Mouse (Mus musculus): Measurements from ENCODE around the gene Taf15. TPM values are rescaled to one million over a fixed set of nuclear protein-coding genes. Genes with fewer than 3 reads are reported as not detected.

The Taf15 gene
- 11.2 and 12.6 TPM in 2 replicates for polyA plus RNA-seq (2016; fragmentation: Nextera tagmentation; extraction: Ambion mirVana)

DNA sequence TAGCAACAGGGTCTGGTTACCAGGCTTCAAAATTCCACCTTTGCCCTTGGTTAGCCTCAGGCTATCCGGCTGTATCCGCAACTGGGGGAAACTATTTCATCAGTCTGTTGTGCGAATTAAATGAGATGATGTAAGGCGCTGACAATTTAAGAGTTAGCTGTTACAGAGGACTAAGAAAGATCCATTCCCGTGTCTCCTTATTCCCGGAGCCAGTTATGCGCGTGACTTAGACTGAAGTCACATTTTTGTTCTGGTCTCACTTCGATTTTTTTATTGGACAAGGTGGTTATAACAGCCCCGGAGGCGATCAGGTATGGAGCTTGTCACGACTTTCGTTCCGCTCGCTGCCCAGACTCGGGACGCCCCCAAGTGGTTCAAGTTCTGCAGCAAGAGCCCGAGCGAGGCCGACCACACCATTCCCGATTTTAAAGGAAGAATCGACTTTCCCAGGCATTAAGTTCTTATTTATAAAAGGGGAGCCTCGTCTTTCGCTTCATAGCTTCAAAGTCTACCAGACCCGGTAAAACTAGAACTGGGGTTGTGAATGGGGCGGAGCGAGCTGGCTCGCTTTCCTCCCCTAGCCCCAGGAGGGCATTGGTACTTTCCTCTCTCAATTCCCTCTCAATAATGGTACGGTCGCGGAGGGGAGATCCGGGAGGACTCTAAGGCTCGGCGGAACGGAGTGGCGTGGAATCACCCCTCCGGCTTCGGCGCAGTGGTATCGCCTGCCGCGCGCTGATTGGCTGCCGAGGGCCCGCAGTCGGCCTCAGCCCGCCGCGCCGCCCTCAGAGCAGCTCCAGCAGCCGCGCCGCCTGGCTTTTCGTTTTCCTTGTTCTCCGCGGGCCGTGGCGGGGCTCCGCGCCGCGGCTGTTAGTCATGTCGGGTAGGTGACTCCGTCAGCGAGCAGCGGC lies at the start of gene Taf15:
Gene Taf15, plus strand, starts transcription at position 763 of the 911 bp plus-strand sequence.
- WGBS = under 1% methylated on average over 66 of the region's 66 CpGs
- DNase-seq (ENCODE audit: low spot score) = peak; percentile 99
- H3K9me3 ChIP-seq (replicated peaks) = no peaks in the 10 kb centered on the region
- H3K4me1 ChIP-seq = peaks cover 22% of the 10 kb centered on the region
- peaks cover 23% of the 10 kb centered on the region for H3K36me3 ChIP-seq
- H3K27me3 ChIP-seq (ENCODE audit: low read depth, poor library complexity, severe bottlenecking) = peaks cover 36% of the 10 kb centered on the region
- H3K4me3 ChIP-seq = peak within 1 kb of the TSS; percentile 96
- peak within 1 kb of the TSS; percentile 98 for H3K27ac ChIP-seq (replicated peaks)

DNA sequence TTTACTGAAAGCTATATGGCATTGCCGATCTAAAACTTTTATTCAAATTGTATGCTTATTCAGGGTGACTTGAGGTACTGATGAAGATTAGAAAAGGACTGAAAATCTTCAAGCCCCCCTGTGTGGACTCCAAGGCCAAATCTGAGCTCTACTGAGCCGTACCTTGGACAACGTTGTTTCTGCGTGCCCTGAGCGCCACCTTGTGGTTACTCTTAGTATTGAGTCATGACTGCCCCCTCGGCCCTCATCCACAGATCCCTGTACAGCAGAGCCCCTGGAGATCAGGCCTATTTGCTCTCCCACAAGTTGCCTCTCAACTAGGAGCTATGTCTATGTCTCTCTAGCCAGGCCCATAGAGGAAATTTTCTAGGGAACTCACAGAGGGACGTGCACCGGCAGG lies 48.2 kb upstream of the Taf15 start:
- Histone ChIP-seq H3K36me3 (no peaks in the 10 kb centered on the region), H3K4me3 (no peak overlapping the region), H3K27me3 (ENCODE audit: low read depth, poor library complexity, severe bottlenecking) (peaks cover 77% of the 10 kb centered on the region), H3K9me3 (replicated peaks) (no peaks in the 10 kb centered on the region), H3K27ac (replicated peaks) (no peak overlapping the region), H3K4me1 (peaks cover 6% of the 10 kb centered on the region)
- peak; percentile 76 for DNase-seq (ENCODE audit: low spot score)
- WGBS = 7% methylated on average over 8 of the region's 8 CpGs

DNA sequence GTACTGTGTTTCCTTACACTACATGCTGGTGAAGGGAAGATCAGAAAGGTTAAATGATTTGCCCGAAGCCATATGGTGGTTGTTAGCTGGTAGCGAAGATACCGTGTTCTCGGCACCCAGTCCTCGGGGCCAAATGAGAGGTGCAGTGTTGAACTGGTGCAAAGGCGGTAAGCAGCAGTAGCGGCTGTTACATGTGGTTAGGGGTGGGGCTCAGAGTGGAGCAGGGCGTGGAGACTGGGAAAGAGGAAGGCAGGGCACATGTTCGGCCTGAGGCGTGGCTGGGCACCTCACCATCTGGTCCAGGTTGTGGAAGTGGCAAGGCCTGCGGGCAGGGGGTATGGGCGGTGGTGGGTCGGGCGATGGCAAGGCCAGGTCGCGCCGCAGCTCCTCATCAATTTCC lies 45.9 kb upstream of the Taf15 start:
- Histone ChIP-seq H3K27me3 (ENCODE audit: low read depth, poor library complexity, severe bottlenecking) (peaks cover 59% of the 10 kb centered on the region), H3K4me1 (peaks cover 10% of the 10 kb centered on the region), H3K27ac (replicated peaks) (no peak overlapping the region), H3K4me3 (no peak overlapping the region), H3K9me3 (replicated peaks) (no peaks in the 10 kb centered on the region), H3K36me3 (no peaks in the 10 kb centered on the region)
- 51% methylated on average over 17 of the region's 17 CpGs for WGBS
- DNase-seq (ENCODE audit: low spot score) = no peak

DNA sequence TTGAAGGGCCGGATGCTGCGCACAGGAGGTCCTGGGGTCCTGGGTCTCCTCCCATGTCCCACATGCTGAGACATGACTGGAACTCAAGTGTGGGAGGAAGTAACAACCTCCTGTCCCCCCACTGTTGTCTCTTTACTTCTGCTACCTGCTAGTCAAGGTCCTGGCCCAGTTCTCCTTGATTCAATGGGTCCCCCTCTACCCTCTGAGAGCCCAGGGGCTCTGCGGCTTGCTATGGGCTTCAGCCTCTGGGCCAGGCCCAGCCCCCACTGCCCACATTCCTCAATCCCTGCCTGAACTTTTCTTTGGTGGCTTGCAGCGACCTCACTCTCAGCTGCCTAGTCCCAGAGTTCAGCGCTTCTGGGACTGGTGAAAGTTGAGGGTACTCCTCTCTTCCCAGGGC lies 43.5 kb upstream of the Taf15 start, which contains the start of gene Gas2l2:
Gene Gas2l2, minus strand, starts transcription at position 101 of the 400 bp plus-strand sequence.
- DNase-seq (ENCODE audit: low spot score) = no peak
- H3K36me3 ChIP-seq = no peaks in the 10 kb centered on the region
- H3K9me3 ChIP-seq (replicated peaks) = no peaks in the 10 kb centered on the region
- peaks cover 10% of the 10 kb centered on the region for H3K4me1 ChIP-seq
- no peak within 1 kb of the TSS for H3K27ac ChIP-seq (replicated peaks)
- H3K4me3 ChIP-seq = no peak within 1 kb of the TSS
- peaks cover 47% of the 10 kb centered on the region for H3K27me3 ChIP-seq (ENCODE audit: low read depth, poor library complexity, severe bottlenecking)
- WGBS = 59% methylated on average over 5 of the region's 5 CpGs

DNA sequence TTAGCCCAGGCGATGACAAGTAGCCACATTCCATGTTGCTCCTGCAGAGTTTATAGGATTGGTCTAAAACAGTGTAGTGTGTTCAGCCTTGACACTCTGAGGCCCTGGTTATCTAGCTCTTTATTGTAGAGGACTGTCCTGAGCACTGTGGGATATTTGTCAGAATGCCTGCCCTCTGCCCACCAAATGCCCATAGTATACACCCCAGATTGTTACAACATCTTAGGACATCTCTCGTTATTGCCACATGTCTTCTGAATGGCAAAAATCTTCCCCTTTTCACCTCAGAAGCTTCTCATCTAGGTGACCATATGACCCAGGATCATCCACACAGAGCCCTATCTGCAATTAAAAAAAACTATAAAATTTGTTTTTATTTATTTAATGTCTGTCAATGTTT lies 40.4 kb upstream of the Taf15 start:
- no peaks in the 10 kb centered on the region for H3K9me3 ChIP-seq (replicated peaks)
- 75% methylated on average over 2 of the region's 2 CpGs for WGBS
- no peaks in the 10 kb centered on the region for H3K36me3 ChIP-seq
- peaks cover 10% of the 10 kb centered on the region for H3K4me1 ChIP-seq
- H3K4me3 ChIP-seq = no peak overlapping the region
- H3K27me3 ChIP-seq (ENCODE audit: low read depth, poor library complexity, severe bottlenecking) = peaks cover 29% of the 10 kb centered on the region
- DNase-seq (ENCODE audit: low spot score) = no peak
- H3K27ac ChIP-seq (replicated peaks) = no peak overlapping the region

DNA sequence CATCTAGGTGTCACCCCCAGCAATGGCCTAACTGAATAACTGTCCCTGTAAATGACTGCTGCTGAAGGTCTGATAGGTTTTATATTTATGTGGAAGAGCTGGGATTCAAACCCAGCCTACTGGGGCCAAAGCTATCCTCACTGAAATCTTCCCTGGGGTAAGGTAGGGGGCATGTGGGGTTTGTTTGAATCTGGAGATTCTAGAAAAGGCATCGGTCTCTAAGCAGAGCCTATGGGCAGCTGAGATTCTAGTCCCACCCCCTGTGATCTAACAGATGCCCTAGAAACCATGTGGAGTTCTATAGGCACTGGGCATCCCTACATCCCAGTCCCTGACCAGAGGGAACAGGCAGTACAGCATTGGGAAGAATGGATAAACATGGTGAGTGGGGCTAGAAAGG lies 35.5 kb upstream of the Taf15 start, which contains the start of gene 1700020L24Rik:
Gene 1700020L24Rik, plus strand, starts transcription at position 301 of the 400 bp plus-strand sequence.
- no peaks in the 10 kb centered on the region for H3K9me3 ChIP-seq (replicated peaks)
- H3K4me1 ChIP-seq = peaks cover 19% of the 10 kb centered on the region
- peaks cover 40% of the 10 kb centered on the region for H3K27me3 ChIP-seq (ENCODE audit: low read depth, poor library complexity, severe bottlenecking)
- WGBS = 86% methylated on average over 1 of the region's 1 CpGs
- no peak within 1 kb of the TSS for H3K4me3 ChIP-seq
- no peaks in the 10 kb centered on the region for H3K36me3 ChIP-seq
- DNase-seq (ENCODE audit: low spot score) = no peak
- H3K27ac ChIP-seq (replicated peaks) = no peak within 1 kb of the TSS

DNA sequence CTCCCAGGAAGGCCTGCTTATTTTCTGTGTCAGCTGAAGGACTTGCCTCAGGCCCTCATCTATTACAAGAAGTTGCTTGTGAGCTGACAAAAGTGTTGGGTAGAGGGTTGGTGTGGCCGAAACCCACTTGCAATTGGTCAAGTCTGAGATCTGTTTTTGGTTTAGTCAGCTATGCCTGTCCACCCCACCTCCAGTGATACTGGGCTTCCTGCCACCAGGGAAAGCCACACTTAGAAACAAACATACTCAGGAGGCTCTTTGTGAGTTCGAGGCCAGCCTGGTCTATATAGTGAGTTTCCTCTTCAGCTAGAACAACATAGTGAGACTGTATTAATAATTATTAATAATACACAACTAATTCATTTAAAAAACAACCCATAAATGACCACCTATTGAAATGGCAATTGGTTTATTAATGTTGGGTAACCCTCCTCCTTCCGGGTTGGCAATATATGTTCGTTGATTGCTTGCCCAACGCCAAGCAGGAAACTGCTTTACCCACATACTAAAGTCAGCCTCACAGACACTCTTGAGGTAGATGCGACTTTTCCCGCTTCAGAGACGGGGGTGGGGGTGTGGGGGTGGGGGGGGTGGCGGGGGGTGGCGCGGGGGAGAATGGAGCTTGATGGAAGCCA lies 33.3 kb upstream of the Taf15 start:
- Histone ChIP-seq H3K27ac (replicated peaks) (peak overlapping the region; percentile 79), H3K4me1 (peaks cover 35% of the 10 kb centered on the region), H3K4me3 (peak overlapping the region; percentile 74), H3K9me3 (replicated peaks) (no peaks in the 10 kb centered on the region), H3K27me3 (ENCODE audit: low read depth, poor library complexity, severe bottlenecking) (peaks cover 61% of the 10 kb centered on the region), H3K36me3 (no peaks in the 10 kb centered on the region)
- WGBS = 38% methylated on average over 11 of the region's 11 CpGs
- no peak for DNase-seq (ENCODE audit: low spot score)

DNA sequence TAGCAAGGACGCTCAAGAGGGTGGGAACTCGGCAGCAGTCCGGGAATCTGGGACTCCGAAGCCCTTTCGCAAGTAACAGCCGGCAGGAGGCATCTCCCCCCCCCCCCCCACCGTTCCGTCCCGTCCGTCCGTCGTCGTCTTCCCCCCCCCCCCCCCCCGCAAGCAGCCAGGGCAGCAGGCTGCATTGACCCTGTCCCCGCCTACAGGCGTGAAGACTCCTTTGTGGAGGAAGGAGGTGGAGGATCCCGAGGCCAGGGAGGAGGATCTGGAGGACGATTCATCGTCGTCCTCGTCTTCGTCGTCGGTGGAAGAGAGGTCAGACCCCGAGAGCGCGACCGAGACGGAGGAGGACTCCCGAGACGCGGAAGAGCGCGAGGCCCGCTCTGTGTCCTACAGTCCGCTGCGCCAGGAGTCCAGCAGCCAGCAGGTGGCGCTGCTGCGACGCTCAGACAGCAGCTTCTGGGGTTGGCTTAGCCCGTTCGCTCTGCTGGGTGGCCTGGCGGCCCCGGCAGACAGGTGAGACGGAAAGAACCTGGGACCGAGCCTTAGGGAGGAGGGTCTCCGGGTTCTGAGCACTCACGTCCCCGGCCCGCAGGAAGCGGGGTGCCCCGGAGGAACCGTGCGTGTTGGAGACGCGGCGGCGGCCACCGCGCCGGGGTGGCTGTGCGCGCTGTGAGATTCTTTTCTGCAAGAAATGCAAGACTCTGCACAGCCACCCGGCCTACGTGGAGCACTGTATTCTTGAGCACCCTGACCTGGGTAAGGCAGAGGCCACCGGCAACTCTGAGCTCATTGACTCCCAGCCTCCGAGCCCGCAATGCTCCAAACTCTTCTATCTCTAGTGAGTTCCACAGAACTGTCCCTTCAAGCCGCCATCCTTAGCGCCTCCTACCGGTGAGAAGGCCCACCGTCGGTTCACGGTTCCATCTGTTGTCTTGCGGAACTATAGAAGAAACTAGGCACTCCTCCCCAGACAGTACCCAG lies 32.5 kb upstream of the Taf15 start:
- Histone ChIP-seq H3K4me3 (peak overlapping the region; percentile 74), H3K9me3 (replicated peaks) (no peaks in the 10 kb centered on the region), H3K36me3 (no peaks in the 10 kb centered on the region), H3K4me1 (peaks cover 41% of the 10 kb centered on the region), H3K27ac (replicated peaks) (peak overlapping the region; percentile 79), H3K27me3 (ENCODE audit: low read depth, poor library complexity, severe bottlenecking) (peaks cover 70% of the 10 kb centered on the region)
- peak; percentile 87 for DNase-seq (ENCODE audit: low spot score)
- under 1% methylated on average over 67 of the region's 75 CpGs for WGBS

DNA sequence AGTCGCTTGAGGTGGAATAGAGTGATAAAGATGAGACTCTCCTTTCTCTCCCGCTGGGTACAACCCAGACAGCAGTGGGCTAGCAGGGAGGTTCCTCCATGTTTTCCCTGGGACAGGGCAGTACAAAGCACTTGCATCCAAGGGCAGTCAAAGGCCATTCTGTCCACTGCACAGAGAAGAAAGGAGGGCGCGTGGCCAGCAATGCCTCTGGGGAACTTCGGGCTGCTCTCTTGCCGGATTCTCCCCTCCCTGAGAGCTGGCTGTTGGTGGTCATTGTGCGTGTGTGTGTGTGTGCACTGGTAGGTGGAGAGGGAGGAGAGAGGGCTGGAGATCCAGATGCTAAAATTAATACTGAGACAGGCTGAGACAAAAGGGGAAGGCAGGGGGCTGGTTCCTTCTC lies 31.7 kb upstream of the Taf15 start:
- 45% methylated on average over 7 of the region's 7 CpGs for WGBS
- DNase-seq (ENCODE audit: low spot score) = no peak
- Histone ChIP-seq H3K9me3 (replicated peaks) (no peaks in the 10 kb centered on the region), H3K4me1 (peaks cover 41% of the 10 kb centered on the region), H3K27ac (replicated peaks) (no peak overlapping the region), H3K27me3 (ENCODE audit: low read depth, poor library complexity, severe bottlenecking) (peaks cover 73% of the 10 kb centered on the region), H3K36me3 (no peaks in the 10 kb centered on the region), H3K4me3 (peak overlapping the region; percentile 74; the same call in 1 of the 2 replicates)

DNA sequence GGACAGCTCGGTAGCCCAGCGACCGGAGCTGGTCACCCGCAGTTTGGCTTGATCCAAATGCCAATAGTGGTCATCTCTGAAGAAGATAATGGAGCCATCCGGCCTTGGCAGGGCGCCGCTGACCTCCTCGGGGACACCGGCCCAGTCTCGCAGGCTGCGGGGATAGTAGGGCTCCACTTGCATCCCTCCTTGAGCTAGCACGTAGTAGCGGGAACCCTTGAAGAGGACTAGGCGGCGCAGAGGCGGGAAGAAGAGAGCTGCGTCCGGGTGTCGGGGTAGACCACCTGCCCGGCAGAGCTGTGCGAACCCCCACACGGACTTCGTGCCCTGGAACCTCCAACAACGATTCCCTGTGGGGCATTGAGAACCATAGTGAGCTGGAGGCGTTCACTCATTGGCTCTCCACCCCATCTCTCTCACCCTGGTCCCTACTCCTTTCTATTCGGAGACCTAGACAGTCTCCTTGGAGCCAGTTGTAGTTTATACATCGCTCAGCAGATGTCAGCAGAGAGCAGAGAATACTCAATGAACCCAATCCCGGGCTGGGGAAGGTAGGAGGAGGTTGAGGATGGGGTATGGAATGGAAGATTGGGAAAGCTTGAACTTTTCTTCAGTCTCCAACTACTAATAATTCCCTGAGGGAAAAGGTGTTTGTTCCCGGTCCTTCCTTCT lies 30.2 kb upstream of the Taf15 start:
- no peak overlapping the region for H3K27ac ChIP-seq (replicated peaks)
- H3K4me1 ChIP-seq = peaks cover 52% of the 10 kb centered on the region
- H3K36me3 ChIP-seq = no peaks in the 10 kb centered on the region
- 12% methylated on average over 29 of the region's 29 CpGs for WGBS
- H3K9me3 ChIP-seq (replicated peaks) = no peaks in the 10 kb centered on the region
- peak overlapping the region; percentile 44 for H3K4me3 ChIP-seq
- DNase-seq (ENCODE audit: low spot score) = peak; percentile 80
- H3K27me3 ChIP-seq (ENCODE audit: low read depth, poor library complexity, severe bottlenecking) = peaks cover 88% of the 10 kb centered on the region

DNA sequence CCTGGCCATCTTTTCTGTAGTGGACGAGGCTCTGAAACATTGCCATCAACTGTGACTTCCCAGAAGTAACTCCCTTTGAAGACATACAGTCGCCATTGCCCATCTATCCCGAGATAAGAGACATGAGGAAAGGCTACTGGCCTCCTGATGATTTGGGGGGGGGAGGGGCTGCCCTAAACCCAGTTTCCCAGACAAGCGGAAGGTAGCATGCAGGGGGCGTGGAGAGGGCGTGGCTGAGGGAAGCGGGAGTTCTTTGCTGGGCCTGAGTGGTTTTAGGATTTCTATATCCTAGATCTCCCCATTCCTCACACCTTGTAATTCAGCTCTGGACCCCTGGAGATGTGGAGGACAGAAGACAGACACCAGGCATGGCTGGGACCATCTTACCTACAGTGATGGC lies 29.1 kb upstream of the Taf15 start:
- no peak for DNase-seq (ENCODE audit: low spot score)
- H3K27me3 ChIP-seq (ENCODE audit: low read depth, poor library complexity, severe bottlenecking) = peaks cover 86% of the 10 kb centered on the region
- no peak overlapping the region for H3K4me3 ChIP-seq
- no peaks in the 10 kb centered on the region for H3K36me3 ChIP-seq
- H3K9me3 ChIP-seq (replicated peaks) = no peaks in the 10 kb centered on the region
- WGBS = 7% methylated on average over 7 of the region's 7 CpGs
- peaks cover 63% of the 10 kb centered on the region for H3K4me1 ChIP-seq
- H3K27ac ChIP-seq (replicated peaks) = no peak overlapping the region
